Comparison of ENCODE assay signal across 9 mouse cellular contexts in the genomic region with DNA sequence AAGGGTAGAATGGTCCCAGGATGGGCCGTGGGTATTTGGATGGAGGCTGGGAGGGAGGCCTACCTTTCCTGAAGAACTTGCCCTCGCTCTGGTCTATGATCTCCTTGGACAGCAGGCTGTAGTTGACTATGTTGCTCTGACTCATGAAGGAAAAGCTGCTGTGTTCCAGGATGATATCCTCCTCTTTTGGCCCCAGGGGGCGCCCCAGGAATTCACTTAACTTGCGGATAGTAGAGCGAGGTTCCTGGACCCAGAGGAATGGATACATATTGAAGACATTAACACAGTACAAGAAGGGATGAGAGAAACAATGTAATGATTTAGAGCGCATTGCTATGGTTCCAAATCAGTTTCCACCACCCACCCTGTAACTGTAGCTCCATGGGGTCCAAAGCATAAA. TPM values are rescaled to one million over a fixed set of nuclear protein-coding genes. Genes with fewer than 3 reads are reported as not detected.
A peak's percentile ranks its signal among the peaks of the same experiment; 100 is the strongest.
DNase-seq lines count a peak whose midpoint lies in the region; ATAC-seq and TF ChIP-seq lines count a peak whose summit lies in the region.
"Had no signal": no experiment of that assay in that cellular context is flagged by ENCODE, and none has a peak within 500 bp of the region (broad histone marks: within the 10 kb centered on the region; RNA-seq: fewer than 3 reads in every experiment).

No protein-coding gene starts in this region.

- H3K9me3 ChIP-seq in intestine, postnatal 0 days (ENCODE audit: control insufficient read depth): no peaks in the 10 kb centered on the region
- no peaks in the 10 kb centered on the region for H3K9me3 ChIP-seq in intestine, embryonic 15.5 days
- H3K9me3 ChIP-seq in embryonic facial prominence, embryonic 13.5 days: no peaks in the 10 kb centered on the region
- no peaks in the 10 kb centered on the region for H3K9me3 ChIP-seq in limb, embryonic 11.5 days (ENCODE audit: control insufficient read depth, low read length)
- H3K9me3 ChIP-seq: limb, embryonic 13.5 days had no signal

- ATAC-seq in intestine, postnatal 0 days: peak; percentile 26; the same call in 1 of the 2 replicates
- no peak for ATAC-seq in intestine, embryonic 15.5 days
- no peak for ATAC-seq in embryonic facial prominence, embryonic 13.5 days (ENCODE audit: insufficient number of reproducible peaks, insufficient read depth, low FRiP score, low TSS enrichment, low read depth)
- no peak for ATAC-seq in limb, embryonic 11.5 days (ENCODE audit: insufficient number of reproducible peaks, low FRiP score, low TSS enrichment, low read depth)
- ATAC-seq in granulocyte monocyte progenitor cell, adult 5-6 weeks (replicated peaks; ENCODE audit: poor library complexity, severe bottlenecking): no peak
- ATAC-seq in activated CD4-positive, CD25-positive, alpha-beta regulatory T cell, adult 4 months: no peak

- H3K9ac ChIP-seq in intestine, postnatal 0 days (ENCODE audit: low read depth, low read length): no peak overlapping the region
- no peak overlapping the region for H3K9ac ChIP-seq in intestine, embryonic 15.5 days
- H3K9ac ChIP-seq in embryonic facial prominence, embryonic 13.5 days: no peak overlapping the region
- no peak overlapping the region for H3K9ac ChIP-seq in limb, embryonic 11.5 days (ENCODE audit: low read length)
- H3K9ac ChIP-seq: limb, embryonic 13.5 days had no signal

- H3K27ac ChIP-seq in intestine, postnatal 0 days (ENCODE audit: low read depth, low read length): no peak overlapping the region
- H3K27ac ChIP-seq in intestine, embryonic 15.5 days: no peak overlapping the region
- peak overlapping the region; percentile 60; the same call in 1 of the 2 replicates for H3K27ac ChIP-seq in embryonic facial prominence, embryonic 13.5 days
- H3K27ac ChIP-seq in limb, embryonic 11.5 days (replicated peaks; ENCODE audit: low read depth, low read length): no peak overlapping the region
- H3K27ac ChIP-seq: limb, embryonic 13.5 days had no signal

- no peak overlapping the region for H3K4me3 ChIP-seq in intestine, postnatal 0 days (ENCODE audit: low read depth, low read length)
- no peak overlapping the region for H3K4me3 ChIP-seq in intestine, embryonic 15.5 days (replicated peaks)
- no peak overlapping the region for H3K4me3 ChIP-seq in embryonic facial prominence, embryonic 13.5 days
- H3K4me3 ChIP-seq in limb, embryonic 11.5 days (ENCODE audit: low read depth, low read length): no peak overlapping the region
- H3K4me3 ChIP-seq: limb, embryonic 13.5 days had no signal

- DNase-seq in MEL-GATA-1-ER (ENCODE audit: extremely low read depth, low read depth): peak; percentile 11
- DNase-seq in limb, embryonic 11.5 days (ENCODE audit: low spot score): peak; percentile 52
- DNase-seq in cerebellum, postnatal 25 days: no peak

- H3K4me1 ChIP-seq in intestine, postnatal 0 days (replicated peaks; ENCODE audit: control insufficient read depth, insufficient read depth, low read length): no peaks in the 10 kb centered on the region
- H3K4me1 ChIP-seq in intestine, embryonic 15.5 days (replicated peaks): no peaks in the 10 kb centered on the region
- H3K4me1 ChIP-seq in embryonic facial prominence, embryonic 13.5 days: peaks cover 18% of the 10 kb centered on the region
- no peaks in the 10 kb centered on the region for H3K4me1 ChIP-seq in limb, embryonic 11.5 days (ENCODE audit: control insufficient read depth, insufficient read depth, low read length)

- H3K36me3 ChIP-seq in intestine, postnatal 0 days (ENCODE audit: control insufficient read depth, insufficient read depth): no peaks in the 10 kb centered on the region
- H3K36me3 ChIP-seq in intestine, embryonic 15.5 days: no peaks in the 10 kb centered on the region
- H3K36me3 ChIP-seq in embryonic facial prominence, embryonic 13.5 days: no peaks in the 10 kb centered on the region
- H3K36me3 ChIP-seq in limb, embryonic 11.5 days (ENCODE audit: control insufficient read depth, insufficient read depth, low read length): no peaks in the 10 kb centered on the region
- H3K36me3 ChIP-seq: limb, embryonic 13.5 days had no signal

- 53% methylated on average over 6 of the region's 6 CpGs for WGBS in intestine, postnatal 0 days
- 57% methylated on average over 6 of the region's 6 CpGs for WGBS in intestine, embryonic 15.5 days
- WGBS in embryonic facial prominence, embryonic 13.5 days: 39% methylated on average over 6 of the region's 6 CpGs
- 61% methylated on average over 6 of the region's 6 CpGs for WGBS in limb, embryonic 11.5 days

- H3K4me2 ChIP-seq in intestine, postnatal 0 days (replicated peaks; ENCODE audit: low read depth): no peak overlapping the region
- no peak overlapping the region for H3K4me2 ChIP-seq in intestine, embryonic 15.5 days (replicated peaks)
- no peak overlapping the region for H3K4me2 ChIP-seq in embryonic facial prominence, embryonic 13.5 days
- H3K4me2 ChIP-seq in limb, embryonic 11.5 days (ENCODE audit: low read depth, severe bottlenecking): no peak overlapping the region
- H3K4me2 ChIP-seq: limb, embryonic 13.5 days had no signal

- H3K27me3 ChIP-seq in intestine, postnatal 0 days (replicated peaks; ENCODE audit: control insufficient read depth, insufficient read depth, low read length): no peaks in the 10 kb centered on the region
- H3K27me3 ChIP-seq in intestine, embryonic 15.5 days (replicated peaks): no peaks in the 10 kb centered on the region
- H3K27me3 ChIP-seq in embryonic facial prominence, embryonic 13.5 days: no peaks in the 10 kb centered on the region
- H3K27me3 ChIP-seq in limb, embryonic 11.5 days (ENCODE audit: control insufficient read depth, insufficient read depth, low read length): no peaks in the 10 kb centered on the region
- H3K27me3 ChIP-seq: limb, embryonic 13.5 days had no signal

- TF ChIP-seq CTCF in intestine, postnatal 0 days (IDR thresholded peaks at IDR 0.05; ENCODE audit: low read depth): peak; percentile 75

RNA-seq across cellular contexts. Expression of gene Sult5a1, which starts 12.8 kb away (rescaled TPM):
- 3.4 and 3.5 TPM in 2 replicates for polyA plus RNA-seq in intestine, postnatal 0 days (2015; fragmentation: Nextera tagmentation; extraction: Ambion mirVana)
- polyA plus RNA-seq in intestine, embryonic 15.5 days (2015; fragmentation: Nextera tagmentation; extraction: Ambion mirVana): 12.1 and 12.3 TPM in 2 replicates
- 29.4 and 37.6 TPM in 2 replicates for polyA plus RNA-seq in embryonic facial prominence, embryonic 13.5 days (2015; fragmentation: Nextera tagmentation; extraction: Ambion mirVana)
- 6.8 and 8.5 TPM in 2 replicates for polyA plus RNA-seq in limb, embryonic 11.5 days (2014; fragmentation: Nextera tagmentation; extraction: Ambion mirVana)
- total RNA-seq in granulocyte monocyte progenitor cell, adult 5-6 weeks (2014; fragmentation: Nextera tagmentation): not detected in 2 replicates
- not detected in 2 replicates for total RNA-seq in granulocyte monocyte progenitor cell, adult 5-6 weeks (2017)
- polyA plus RNA-seq in activated CD4-positive, CD25-positive, alpha-beta regulatory T cell, adult 4 months (2017; shearing (Covaris generic)): not detected

RNA-seq across cellular contexts. Expression of gene Cpne7, which starts 28.1 kb away (rescaled TPM):
- 0.46 and 0.67 TPM in 2 replicates for polyA plus RNA-seq in intestine, postnatal 0 days (2015; fragmentation: Nextera tagmentation; extraction: Ambion mirVana)
- 0.98 and 1.3 TPM in 2 replicates for polyA plus RNA-seq in intestine, embryonic 15.5 days (2015; fragmentation: Nextera tagmentation; extraction: Ambion mirVana)
- 1.6 and 2.6 TPM in 2 replicates for polyA plus RNA-seq in embryonic facial prominence, embryonic 13.5 days (2015; fragmentation: Nextera tagmentation; extraction: Ambion mirVana)
- polyA plus RNA-seq in limb, embryonic 11.5 days (2014; fragmentation: Nextera tagmentation; extraction: Ambion mirVana): 0.57 and 0.82 TPM in 2 replicates
- total RNA-seq in granulocyte monocyte progenitor cell, adult 5-6 weeks (2014; fragmentation: Nextera tagmentation): not detected in 2 replicates
- not detected in 2 replicates for total RNA-seq in granulocyte monocyte progenitor cell, adult 5-6 weeks (2017)
- 1 to 10 TPM in 1 of 2 experiments, under 1 TPM in 1; 0.65 to 2.2 TPM for polyA plus RNA-seq in activated CD4-positive, CD25-positive, alpha-beta regulatory T cell, adult 4 months (2017; shearing (Covaris generic))

RNA-seq across cellular contexts. Expression of gene Dpep1, which starts 40.8 kb away (rescaled TPM):
- 30.8 and 32.7 TPM in 2 replicates for polyA plus RNA-seq in intestine, postnatal 0 days (2015; fragmentation: Nextera tagmentation; extraction: Ambion mirVana)
- 3.9 and 5.4 TPM in 2 replicates for polyA plus RNA-seq in intestine, embryonic 15.5 days (2015; fragmentation: Nextera tagmentation; extraction: Ambion mirVana)
- 2.4 and 4.1 TPM in 2 replicates for polyA plus RNA-seq in embryonic facial prominence, embryonic 13.5 days (2015; fragmentation: Nextera tagmentation; extraction: Ambion mirVana)
- 2.9 and 3.1 TPM in 2 replicates for polyA plus RNA-seq in limb, embryonic 11.5 days (2014; fragmentation: Nextera tagmentation; extraction: Ambion mirVana)
- not detected in 2 replicates for total RNA-seq in granulocyte monocyte progenitor cell, adult 5-6 weeks (2014; fragmentation: Nextera tagmentation)
- total RNA-seq in granulocyte monocyte progenitor cell, adult 5-6 weeks (2017): not detected in 2 replicates
- not detected for polyA plus RNA-seq in activated CD4-positive, CD25-positive, alpha-beta regulatory T cell, adult 4 months (2017; shearing (Covaris generic))

RNA-seq across cellular contexts. Expression of gene Rpl13, which starts 43.1 kb away (rescaled TPM):
- 948 and 1,014 TPM in 2 replicates for polyA plus RNA-seq in intestine, postnatal 0 days (2015; fragmentation: Nextera tagmentation; extraction: Ambion mirVana)
- polyA plus RNA-seq in intestine, embryonic 15.5 days (2015; fragmentation: Nextera tagmentation; extraction: Ambion mirVana): 1,399 and 1,578 TPM in 2 replicates
- 1,270 and 1,597 TPM in 2 replicates for polyA plus RNA-seq in embryonic facial prominence, embryonic 13.5 days (2015; fragmentation: Nextera tagmentation; extraction: Ambion mirVana)
- polyA plus RNA-seq in limb, embryonic 11.5 days (2014; fragmentation: Nextera tagmentation; extraction: Ambion mirVana): 1,566 and 1,655 TPM in 2 replicates
- 1,716 and 2,163 TPM in 2 replicates for total RNA-seq in granulocyte monocyte progenitor cell, adult 5-6 weeks (2014; fragmentation: Nextera tagmentation)
- 2,167 and 2,701 TPM in 2 replicates for total RNA-seq in granulocyte monocyte progenitor cell, adult 5-6 weeks (2017)
- 1,000 to 10,000 TPM; 2,503 to 2,608 TPM for polyA plus RNA-seq in activated CD4-positive, CD25-positive, alpha-beta regulatory T cell, adult 4 months (2017; shearing (Covaris generic))

Comparison
In these comparisons a context has a peak if more than half of its experiments do, and no peak if none do; other contexts are left out.
1. DNase-seq: peak in MEL-GATA-1-ER (single experiment) and limb, embryonic 11.5 days (single experiment); none in cerebellum, postnatal 25 days (0 of 2).